Comparison of ENCODE assay signal across 8 mouse cellular contexts in genomic region chr7:24133996-24134828, GRCm38 (mm10). TPM values are rescaled to one million over a fixed set of nuclear protein-coding genes. Genes with fewer than 3 reads are reported as not detected.
DNase-seq lines count a peak whose midpoint lies in the region; ATAC-seq lines count a peak whose summit lies in the region.

Gene Zfp235, plus strand, starts transcription at chr7:24134169.

- no peaks in the 10 kb centered on the region for H3K9me3 ChIP-seq in embryonic facial prominence, embryonic 13.5 days
- H3K9me3 ChIP-seq in limb, embryonic 13.5 days: no peaks in the 10 kb centered on the region; the same call in 1 of the 2 replicates
- H3K9me3 ChIP-seq in midbrain, embryonic 16.5 days (replicated peaks; ENCODE audit: control insufficient read depth, low read length, poor library complexity, severe bottlenecking): no peaks in the 10 kb centered on the region

- peaks cover 12% of the 10 kb centered on the region for H3K4me1 ChIP-seq in embryonic facial prominence, embryonic 13.5 days
- peaks cover 11% of the 10 kb centered on the region for H3K4me1 ChIP-seq in limb, embryonic 13.5 days
- peaks cover 10% of the 10 kb centered on the region for H3K4me1 ChIP-seq in midbrain, embryonic 16.5 days (ENCODE audit: control insufficient read depth, insufficient read depth, low read length)

- DNase-seq in 3134 (ENCODE audit: extremely low read depth, insufficient read length, low spot score): peak; percentile 83
- peak; percentile 90 to 91 for DNase-seq in adrenal gland, postnatal 36 days
- DNase-seq in heart, adult 18-20 months: peak; percentile 91 to 93
- peak; percentile 84 to 87 for DNase-seq in kidney, adult 8-10 months
- peak; percentile 63 to 82 for DNase-seq in spleen, postnatal 10 days (ENCODE audit: low spot score in 2 of 2)

- peak; percentile 79 for ATAC-seq in embryonic facial prominence, embryonic 13.5 days (ENCODE audit: insufficient number of reproducible peaks, insufficient read depth, low FRiP score, low TSS enrichment, low read depth)
- ATAC-seq in limb, embryonic 13.5 days (ENCODE audit: low FRiP score, low read depth): peak; percentile 97
- peak; percentile 93 for ATAC-seq in midbrain, embryonic 16.5 days

- H3K4me2 ChIP-seq in embryonic facial prominence, embryonic 13.5 days: peak within 1 kb of the TSS; percentile 80
- peak within 1 kb of the TSS; percentile 85 for H3K4me2 ChIP-seq in limb, embryonic 13.5 days (replicated peaks)
- H3K4me2 ChIP-seq in midbrain, embryonic 16.5 days (ENCODE audit: low read length): peak within 1 kb of the TSS; percentile 86

- peak within 1 kb of the TSS; percentile 80 for H3K4me3 ChIP-seq in embryonic facial prominence, embryonic 13.5 days
- peak within 1 kb of the TSS; percentile 77 for H3K4me3 ChIP-seq in limb, embryonic 13.5 days
- H3K4me3 ChIP-seq in midbrain, embryonic 16.5 days (ENCODE audit: low read depth, low read length): peak within 1 kb of the TSS; percentile 57

- 3% methylated on average over 32 of the region's 32 CpGs for WGBS in embryonic facial prominence, embryonic 13.5 days
- 3% methylated on average over 32 of the region's 32 CpGs for WGBS in limb, embryonic 13.5 days
- 4% methylated on average over 32 of the region's 32 CpGs for WGBS in midbrain, embryonic 16.5 days

- no peaks in the 10 kb centered on the region for H3K27me3 ChIP-seq in embryonic facial prominence, embryonic 13.5 days
- no peaks in the 10 kb centered on the region for H3K27me3 ChIP-seq in limb, embryonic 13.5 days
- no peaks in the 10 kb centered on the region for H3K27me3 ChIP-seq in midbrain, embryonic 16.5 days (ENCODE audit: control insufficient read depth, insufficient read depth, low read depth, low read length)

- H3K36me3 ChIP-seq in embryonic facial prominence, embryonic 13.5 days: peaks cover 34% of the 10 kb centered on the region
- H3K36me3 ChIP-seq in limb, embryonic 13.5 days: peaks cover 32% of the 10 kb centered on the region
- peaks cover 25% of the 10 kb centered on the region for H3K36me3 ChIP-seq in midbrain, embryonic 16.5 days (ENCODE audit: control insufficient read depth, insufficient read depth, low read length)

- peak within 1 kb of the TSS; percentile 44; the same call in 1 of the 2 replicates for H3K27ac ChIP-seq in embryonic facial prominence, embryonic 13.5 days
- H3K27ac ChIP-seq in limb, embryonic 13.5 days: no peak within 1 kb of the TSS
- H3K27ac ChIP-seq in midbrain, embryonic 16.5 days (ENCODE audit: low read length): peak within 1 kb of the TSS; percentile 75

- H3K9ac ChIP-seq in embryonic facial prominence, embryonic 13.5 days: peak within 1 kb of the TSS; percentile 87
- H3K9ac ChIP-seq in limb, embryonic 13.5 days: peak within 1 kb of the TSS; percentile 85
- peak within 1 kb of the TSS; percentile 81 for H3K9ac ChIP-seq in midbrain, embryonic 16.5 days (ENCODE audit: low read depth, low read length)

RNA-seq across cellular contexts. Expression of gene Zfp235, which starts in this region (rescaled TPM):
- total RNA-seq in adrenal gland, postnatal 36 days (2021): 1 to 10 TPM; 8.8 TPM
- polyA plus RNA-seq in embryonic facial prominence, embryonic 13.5 days (2015; fragmentation: Nextera tagmentation; extraction: Ambion mirVana): 18.8 and 21.9 TPM in 2 replicates
- 1 to 10 TPM; 4.5 to 5.9 TPM for total RNA-seq in heart, adult 18-20 months (2021)
- 21.3 and 22.0 TPM in 2 replicates for polyA plus RNA-seq in limb, embryonic 13.5 days (2015; fragmentation: Nextera tagmentation; extraction: Ambion mirVana)
- 23.0 and 24.5 TPM in 2 replicates for polyA plus RNA-seq in midbrain, embryonic 16.5 days (2015; fragmentation: Nextera tagmentation; extraction: Ambion mirVana)
